Mouse (Mus musculus): ENCODE data around the gene Rasa4. TPM values are rescaled to one million over a fixed set of nuclear protein-coding genes. Genes with fewer than 3 reads are reported as not detected.
A peak's percentile ranks its signal among the peaks of the same experiment; 100 is the strongest.
"Not testable (repeated sequence)": the region's sequence is repeated elsewhere in the genome, so short reads cannot be mapped to it uniquely, and the experiment has no call there.

Gene Rasa4
- polyA plus RNA-seq, 1 experiment = 24.6 TPM

GRCm38 (mm10) chr5:136066404-136067148, 17.1 kb upstream of the Rasa4 start:
- DNase-seq (ENCODE audit: extremely low spot score in 1 of 2, low spot score in 1 of 2) = not testable (repeated sequence)

- DNase-seq (ENCODE audit: extremely low spot score in 1 of 2, low spot score in 1 of 2) = no peak
Measured at GRCm38 (mm10) chr5:136069411-136069810, 14.3 kb upstream of the Rasa4 start.

DNA sequence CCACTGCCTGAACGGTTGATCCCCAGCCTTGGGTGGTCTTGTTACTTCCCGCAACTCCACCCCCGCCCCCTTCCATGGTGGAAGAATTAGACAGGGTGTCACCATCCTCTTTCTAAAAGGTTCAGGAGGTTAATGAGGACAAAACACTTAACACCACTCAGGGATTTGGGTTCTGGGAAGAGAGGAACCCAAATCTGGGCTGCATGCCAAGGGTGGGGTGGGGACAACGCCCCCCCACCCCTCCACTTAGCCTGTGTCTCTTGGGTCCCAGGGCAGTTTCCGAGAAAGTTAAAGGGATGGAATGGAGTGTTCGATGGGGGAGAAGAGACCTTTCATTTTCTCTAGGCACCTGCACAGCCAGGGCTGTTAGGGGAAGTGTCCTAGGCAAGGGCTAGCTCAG, 10.7 kb upstream of the Rasa4 start:
- no peak for DNase-seq (ENCODE audit: extremely low spot score in 1 of 2, low spot score in 1 of 2)

GRCm38 (mm10) chr5:136073526-136073925, 10.2 kb upstream of the Rasa4 start:
- DNase-seq (ENCODE audit: extremely low spot score in 1 of 2, low spot score in 1 of 2) = no peak

DNA sequence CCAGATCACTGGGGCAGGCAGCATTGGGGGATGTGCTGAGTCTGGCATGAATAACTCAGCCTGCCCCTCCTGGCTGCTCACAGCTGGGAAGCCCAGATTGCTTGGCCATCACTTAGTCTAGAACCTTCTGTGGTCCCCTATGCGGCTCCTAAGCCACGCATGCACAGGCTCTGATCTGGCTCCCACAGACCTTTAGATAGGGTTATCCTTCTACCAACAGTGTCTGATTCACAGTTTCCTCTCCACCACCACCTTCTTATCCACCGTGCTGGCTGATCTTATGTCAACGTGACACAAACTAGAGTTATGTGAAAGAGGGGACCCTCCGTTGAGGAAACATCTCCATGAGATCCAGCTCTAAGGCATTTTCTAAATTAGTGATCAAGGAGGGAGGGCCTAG, 8.6 kb upstream of the Rasa4 start:
- no peak for DNase-seq (ENCODE audit: extremely low spot score in 1 of 2, low spot score in 1 of 2)

GRCm38 (mm10) chr5:136076284-136076683, 7.4 kb upstream of the Rasa4 start:
- peak in 1 of 2 experiments; percentile 15 for DNase-seq (ENCODE audit: extremely low spot score in 1 of 2, low spot score in 1 of 2)

DNA sequence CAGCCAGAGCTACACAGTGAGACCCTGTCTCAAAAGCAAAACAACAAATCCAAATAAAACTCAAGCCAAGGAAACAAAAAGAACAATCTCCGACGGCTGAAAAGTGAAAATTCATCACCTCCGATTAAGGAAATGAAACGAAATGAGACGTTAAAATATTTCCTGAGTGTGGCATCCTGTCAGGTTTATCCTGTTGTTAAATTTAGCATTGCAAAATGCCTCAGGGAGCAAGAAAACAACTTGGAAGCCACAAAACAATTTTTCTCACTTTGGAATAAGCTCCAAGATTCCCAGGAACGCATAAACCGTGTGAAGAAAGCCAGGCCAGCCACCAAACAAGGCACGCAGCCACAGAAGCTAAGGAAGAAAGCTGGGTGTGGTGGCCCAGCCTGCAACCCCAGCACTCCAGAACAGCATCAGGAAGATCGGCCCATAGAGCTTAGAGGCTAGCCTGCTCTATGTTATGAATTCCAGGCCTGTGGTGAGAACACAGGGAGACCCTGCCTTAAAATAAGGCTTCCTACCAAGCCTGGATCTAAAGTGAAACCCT, 6.6 kb upstream of the Rasa4 start:
- no peak for DNase-seq (ENCODE audit: extremely low spot score in 1 of 2, low spot score in 1 of 2)

DNA sequence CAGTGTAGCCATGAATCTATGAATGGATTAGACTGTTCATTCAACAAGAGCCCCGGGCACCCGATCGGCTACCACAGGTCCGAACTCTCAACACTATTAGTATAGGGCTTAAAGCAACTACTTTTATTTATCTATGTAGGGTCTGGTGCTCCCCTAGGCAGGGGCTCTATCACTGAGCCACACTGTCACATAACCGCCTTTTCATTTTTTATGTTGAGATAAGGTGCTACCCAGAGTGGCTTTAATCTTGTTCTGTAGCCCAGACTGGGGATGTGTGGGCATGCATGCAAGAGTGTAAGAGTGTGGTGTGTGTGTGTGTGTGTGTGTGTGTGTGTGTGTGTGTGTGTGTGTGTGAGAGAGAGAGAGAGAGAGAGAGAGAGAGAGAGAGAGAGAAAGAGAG, 5.6 kb upstream of the Rasa4 start:
- DNase-seq (ENCODE audit: extremely low spot score in 1 of 2, low spot score in 1 of 2) = no peak

GRCm38 (mm10) chr5:136082345-136082744, 1.4 kb upstream of the Rasa4 start:
- no peak for DNase-seq (ENCODE audit: extremely low spot score in 1 of 2, low spot score in 1 of 2)

DNA sequence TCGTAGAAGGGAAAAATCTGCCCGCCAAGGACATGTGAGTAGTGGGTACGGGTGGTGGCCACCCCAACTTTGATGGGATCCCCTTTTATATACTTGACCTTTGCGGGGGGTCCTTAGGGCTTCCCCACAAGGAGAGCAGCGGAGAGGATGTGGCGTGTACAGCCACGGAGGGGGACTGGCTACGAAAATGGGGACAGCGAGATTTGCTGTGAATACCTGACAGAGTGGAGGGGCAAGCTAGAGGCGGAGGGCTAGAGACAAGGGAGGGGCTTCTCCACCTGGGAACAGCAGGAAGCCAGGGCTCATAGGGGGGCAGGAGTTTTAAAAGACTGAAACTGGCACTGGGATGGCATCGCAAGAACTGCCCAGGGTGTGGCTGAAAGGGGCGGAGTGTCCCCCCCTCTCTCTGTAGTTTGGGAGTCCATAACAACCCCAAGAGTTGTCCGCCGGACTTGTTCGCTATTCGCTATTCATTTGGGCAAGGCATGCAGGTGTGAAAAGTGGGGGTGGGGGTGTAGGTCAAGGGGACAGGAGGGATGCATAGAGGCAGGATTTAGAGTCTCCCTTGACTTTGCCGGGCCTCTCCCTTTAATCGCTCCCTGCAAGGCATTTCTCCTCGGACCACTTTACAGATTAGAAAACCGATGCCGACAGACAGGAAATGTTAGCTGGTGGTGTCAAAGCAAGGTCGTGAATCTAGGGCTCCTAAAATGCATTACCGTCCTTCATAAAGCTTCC, 597 bp downstream of the Rasa4 start:
- no peak for DNase-seq (ENCODE audit: extremely low spot score in 1 of 2, low spot score in 1 of 2)

DNA sequence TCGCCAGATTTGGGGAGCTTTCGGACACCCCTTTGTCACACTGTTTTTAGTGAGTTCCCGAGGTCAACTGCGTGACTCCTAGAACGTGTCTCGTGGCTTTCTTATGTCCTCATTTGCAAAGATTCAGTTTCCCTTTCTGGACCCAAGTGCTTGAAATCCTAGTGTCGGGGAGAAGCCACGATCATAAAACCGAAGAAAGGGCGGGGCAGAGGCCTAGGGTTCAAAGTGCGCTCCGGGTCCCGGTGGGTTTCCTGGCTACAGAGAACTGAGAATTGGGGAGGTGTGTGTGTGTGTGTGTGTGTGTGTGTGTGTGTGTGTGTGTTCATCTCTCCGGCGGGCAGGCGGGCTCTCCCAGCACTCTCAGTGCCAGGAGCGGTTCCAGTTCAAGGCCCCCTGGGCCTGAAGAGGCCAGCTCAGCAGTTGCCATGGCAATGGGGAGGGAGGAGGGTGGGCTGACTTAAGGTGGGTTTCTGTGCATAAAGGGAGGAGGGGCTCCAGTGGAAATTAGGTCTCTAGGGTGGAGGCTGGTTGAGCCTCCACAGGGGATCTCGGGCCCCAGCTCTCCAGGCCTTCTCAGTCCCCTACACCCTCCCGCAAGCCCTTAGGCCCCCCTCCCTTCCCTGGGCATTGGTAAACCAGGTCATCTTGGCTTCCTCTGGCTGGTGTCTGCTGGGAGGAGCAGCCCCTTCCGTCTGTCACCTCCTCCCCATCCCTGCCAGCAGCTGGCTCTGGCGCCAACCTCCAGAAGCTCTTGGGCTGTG, 1.4 kb downstream of the Rasa4 start:
- no peak for DNase-seq (ENCODE audit: extremely low spot score in 1 of 2, low spot score in 1 of 2)

DNA sequence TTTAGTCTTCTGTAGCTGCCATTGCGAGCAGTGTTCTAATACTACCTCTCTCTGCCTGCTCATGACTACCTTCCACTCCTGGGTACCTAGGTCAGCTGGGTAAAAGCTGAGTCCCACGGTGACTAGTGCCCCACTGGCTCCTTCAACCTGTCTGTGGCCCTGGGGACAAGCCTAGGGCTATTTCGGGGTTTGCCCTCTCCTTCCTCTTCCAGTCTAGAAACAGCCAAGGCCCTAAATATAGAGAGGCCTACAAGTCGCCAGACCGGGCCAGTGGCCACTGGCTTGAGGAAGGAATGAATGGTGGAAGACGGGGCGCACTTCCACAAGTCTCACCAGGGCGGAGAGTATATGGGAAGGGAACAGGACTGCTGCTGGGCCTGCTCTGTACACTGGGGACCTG, 2.6 kb downstream of the Rasa4 start:
- DNase-seq (ENCODE audit: extremely low spot score in 1 of 2, low spot score in 1 of 2) = no peak

DNA sequence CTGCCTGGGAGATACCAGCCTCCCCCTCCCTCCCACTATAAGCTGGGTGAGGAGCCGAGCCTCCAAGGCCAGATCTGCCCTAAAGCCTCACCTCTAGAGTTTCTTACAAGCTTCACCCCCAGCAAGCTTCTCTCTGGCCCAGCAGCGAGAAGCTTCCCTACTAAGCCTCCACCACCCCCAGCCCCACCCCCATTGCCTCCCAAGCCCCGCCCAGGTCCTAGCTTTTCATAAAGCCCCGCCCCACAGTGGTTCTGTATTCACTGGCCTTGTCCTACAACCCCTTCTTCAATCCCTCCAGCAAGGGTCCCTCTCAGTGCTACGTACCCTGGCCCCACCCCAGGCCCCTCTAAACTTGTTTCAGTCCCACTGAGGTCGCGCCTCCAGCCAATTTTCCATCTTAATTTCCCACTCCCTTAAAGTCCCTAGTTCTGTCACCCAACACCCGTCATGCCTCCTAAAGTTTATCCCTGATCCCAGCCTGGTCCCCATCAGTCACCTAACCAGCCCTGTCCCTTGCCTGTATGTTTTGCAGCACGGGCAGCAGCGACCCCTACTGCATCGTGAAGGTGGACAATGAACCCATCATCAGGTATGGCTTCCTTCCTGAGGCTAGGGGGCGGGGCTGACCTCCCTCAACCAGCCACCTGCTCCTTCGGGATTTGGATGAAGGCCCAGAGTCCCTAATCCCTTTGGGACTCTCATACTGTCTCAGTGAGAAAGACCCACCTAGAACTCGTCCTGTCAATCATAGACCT, 5.3 kb downstream of the Rasa4 start:
- DNase-seq (ENCODE audit: extremely low spot score in 1 of 2, low spot score in 1 of 2) = no peak

DNA sequence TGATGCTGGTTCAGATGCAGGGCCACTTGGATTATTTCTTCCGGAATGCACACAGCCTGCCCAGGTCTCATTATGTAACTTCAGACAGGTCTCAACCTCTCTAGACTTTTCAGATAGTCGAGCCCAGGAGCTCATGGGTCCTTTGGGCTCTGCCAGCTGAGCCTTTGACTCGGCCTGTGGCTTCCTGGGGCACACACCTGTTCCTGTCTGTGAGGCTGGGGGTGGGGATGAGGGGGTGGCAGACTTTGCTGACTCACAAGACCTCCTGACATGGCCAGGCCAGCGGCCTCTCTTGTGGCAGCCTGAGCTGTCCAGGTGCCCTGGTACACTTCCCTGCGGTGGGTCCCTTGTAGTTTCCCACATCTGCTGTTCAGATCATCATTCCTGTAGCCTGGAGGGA, 8.2 kb downstream of the Rasa4 start:
- DNase-seq (ENCODE audit: extremely low spot score in 1 of 2, low spot score in 1 of 2) = no peak

DNA sequence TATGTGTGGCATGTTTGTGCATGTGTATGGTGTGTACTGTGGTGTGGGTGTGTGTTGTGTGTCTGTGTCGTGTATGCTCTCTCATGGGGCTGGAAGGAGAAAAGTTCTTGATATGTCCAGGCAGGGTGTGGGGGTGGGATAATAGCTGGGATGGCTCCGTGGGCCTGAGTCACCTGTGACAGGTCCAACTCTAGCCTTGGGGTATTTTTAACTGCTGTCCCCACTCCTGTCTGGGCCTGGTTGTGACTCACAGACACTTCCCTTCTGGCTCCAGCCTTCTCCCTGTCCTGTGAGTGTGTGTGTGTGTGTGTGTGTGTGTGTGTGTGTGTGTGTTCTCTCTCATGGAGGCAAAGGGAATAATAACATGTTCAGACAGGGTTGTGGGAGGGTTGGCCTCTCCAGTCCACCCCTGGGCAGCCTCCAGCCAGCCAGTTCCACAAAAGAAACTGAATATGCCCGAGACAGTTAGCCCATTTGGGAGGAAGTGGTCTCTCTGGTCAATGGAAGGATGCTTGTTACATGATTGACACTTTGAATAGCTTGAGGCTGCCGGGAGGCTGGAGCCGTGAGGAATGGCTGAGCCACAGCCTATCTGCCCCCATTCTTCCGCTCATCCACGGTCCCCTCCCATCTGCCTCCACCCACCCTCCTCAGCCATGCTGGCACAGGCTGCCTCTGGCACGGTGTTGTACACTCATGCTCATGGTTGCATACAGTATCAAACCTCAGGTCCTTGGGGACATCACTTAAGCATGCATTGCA, 10.7 kb downstream of the Rasa4 start:
- DNase-seq (ENCODE audit: extremely low spot score in 1 of 2, low spot score in 1 of 2) = no peak

GRCm38 (mm10) chr5:136095089-136095488, 11.4 kb downstream of the Rasa4 start:
- DNase-seq (ENCODE audit: extremely low spot score in 1 of 2, low spot score in 1 of 2) = no peak

GRCm38 (mm10) chr5:136098536-136098935, 14.8 kb downstream of the Rasa4 start:
- no peak for DNase-seq (ENCODE audit: extremely low spot score in 1 of 2, low spot score in 1 of 2)

- peak; percentile 22 to 81 for DNase-seq (ENCODE audit: extremely low spot score in 1 of 2, low spot score in 1 of 2)
Measured at GRCm38 (mm10) chr5:136102099-136102820, 18.5 kb downstream of the Rasa4 start.

DNA sequence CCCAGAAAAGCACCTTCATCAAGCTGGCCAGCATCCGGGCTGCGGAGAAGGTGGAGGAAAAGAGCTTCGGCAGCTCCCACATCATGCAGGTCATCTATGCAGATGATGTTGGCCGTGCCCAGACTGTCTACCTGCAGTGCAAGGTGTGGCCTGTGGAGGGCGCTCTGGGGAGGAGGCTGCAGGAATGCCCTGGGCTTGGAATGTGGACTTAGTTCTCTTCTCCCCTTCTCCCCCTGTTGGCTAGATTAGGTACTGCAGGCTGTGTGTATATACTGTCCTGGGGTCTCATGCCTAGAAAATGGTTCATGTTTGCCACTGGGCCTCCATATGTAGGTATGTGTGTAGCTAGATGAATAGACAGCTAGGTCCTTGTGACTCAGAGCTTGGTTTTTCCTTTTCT, 20.8 kb downstream of the Rasa4 start:
- no peak for DNase-seq (ENCODE audit: extremely low spot score in 1 of 2, low spot score in 1 of 2)

Measured in frontal cortex, adult 2 months (tissue).